In the genomic region with DNA sequence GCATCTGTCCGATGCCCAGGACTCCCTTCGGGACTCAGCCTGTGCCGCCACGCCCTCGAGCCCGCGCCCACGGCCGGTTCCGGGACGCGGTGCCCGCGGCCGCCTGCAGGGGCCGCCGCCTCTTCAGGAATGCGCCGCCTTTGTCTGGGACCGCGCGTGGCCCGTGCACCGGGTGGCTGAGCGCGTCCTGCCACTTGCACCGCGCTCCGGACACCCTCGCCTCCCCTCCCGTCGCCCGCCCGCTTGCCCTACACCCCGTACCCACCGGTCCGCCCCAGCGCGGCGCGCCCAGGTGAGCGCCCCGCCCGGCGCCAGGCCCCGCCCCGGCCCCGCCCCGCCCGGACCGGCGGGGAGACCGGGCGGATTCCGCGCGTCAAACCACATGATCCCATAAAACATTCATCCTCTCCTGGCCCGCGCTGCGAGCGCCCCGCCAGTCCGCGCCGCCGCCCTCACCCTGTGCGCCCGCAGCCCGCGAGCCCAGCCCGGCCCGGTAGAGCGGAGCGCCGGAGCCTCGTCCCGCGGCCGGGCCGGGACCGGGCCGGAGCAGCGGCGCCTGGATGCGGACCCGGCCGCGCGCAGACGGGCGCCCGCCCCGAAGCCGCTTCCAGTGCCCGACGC, we compare ENCODE assay signal across 8 mouse cellular contexts. TPM values are rescaled to one million over a fixed set of nuclear protein-coding genes. Genes with fewer than 3 reads are reported as not detected.
A peak's percentile ranks its signal among the peaks of the same experiment; 100 is the strongest.
DNase-seq lines count a peak whose midpoint lies in the region; ATAC-seq and TF ChIP-seq lines count a peak whose summit lies in the region.

A gene (plus strand): TSS at position 402 of the 621 bp plus-strand sequence.

- no peaks in the 10 kb centered on the region for H3K79me2 ChIP-seq in MEL (ENCODE audit: control insufficient read depth, insufficient read depth, low read length, poor library complexity)

- H3K27me3 ChIP-seq in MEL (ENCODE audit: control insufficient read depth in 1 of 2, insufficient read depth in 2 of 2, low read length in 2 of 2): peaks cover 0 to 3% of the 10 kb centered on the region in 2 experiments; a peak in 1 of 4 replicates
- H3K27me3 ChIP-seq in forebrain, embryonic 10.5 days (ENCODE audit: poor library complexity, severe bottlenecking): peaks cover 89% of the 10 kb centered on the region
- peaks cover 32% of the 10 kb centered on the region for H3K27me3 ChIP-seq in hindbrain, embryonic 11.5 days (ENCODE audit: control insufficient read depth, insufficient read depth, low read length)

- peak within 1 kb of the TSS; percentile 99 for H3K4me2 ChIP-seq in hindbrain, embryonic 11.5 days (replicated peaks; ENCODE audit: low read depth, low read length)

- H3K4me3 ChIP-seq in MEL (ENCODE audit: control insufficient read depth in 1 of 2, insufficient read depth in 1 of 2, low read depth in 2 of 2, low read length in 2 of 2): no peak within 1 kb of the TSS
- peak within 1 kb of the TSS; percentile 55 for H3K4me3 ChIP-seq in bone marrow macrophage, adult 2 months (ENCODE audit: insufficient read depth, low read length)
- peak within 1 kb of the TSS; percentile 78 for H3K4me3 ChIP-seq in forebrain, embryonic 10.5 days
- peak within 1 kb of the TSS; percentile 54 for H3K4me3 ChIP-seq in hindbrain, embryonic 11.5 days (ENCODE audit: low read depth, low read length)

- no peak for TF ChIP-seq POLR2A in MEL (IDR thresholded peaks at IDR 0.05; ENCODE audit: control insufficient read depth in 1 of 2, insufficient read depth in 1 of 2, low read depth in 1 of 2, low read length in 2 of 2, poor library complexity in 1 of 2)
- no peak for TF ChIP-seq POLR2A in bone marrow macrophage, adult 2 months (IDR thresholded peaks at IDR 0.05; ENCODE audit: borderline replicate concordance, low read depth, low read length)

- H3K36me3 ChIP-seq in MEL (ENCODE audit: control insufficient read depth in 1 of 2, insufficient read depth in 2 of 2, low read length in 2 of 2): no peaks in the 10 kb centered on the region; a peak in 1 of 4 replicates
- no peaks in the 10 kb centered on the region for H3K36me3 ChIP-seq in forebrain, embryonic 10.5 days (replicated peaks)
- H3K36me3 ChIP-seq in hindbrain, embryonic 11.5 days (ENCODE audit: control insufficient read depth, insufficient read depth, low read length): no peaks in the 10 kb centered on the region

- TF ChIP-seq CTCF in MEL (IDR thresholded peaks at IDR 0.05 in 2 of 3, conservative IDR thresholded peaks at IDR 0.05 in 1 of 3; ENCODE audit: control insufficient read depth in 1 of 3, insufficient read depth in 1 of 3, low read depth in 2 of 3, low read length in 3 of 3, poor library complexity in 1 of 3, severe bottlenecking in 1 of 3): peak in 2 of 3 experiments; percentile 38 to 48; a peak in 4 of 6 replicates
- TF ChIP-seq CTCF in bone marrow macrophage, adult 2 months (IDR thresholded peaks at IDR 0.05; ENCODE audit: low read depth, low read length): no peak

- no peak for TF ChIP-seq EP300 in MEL (IDR thresholded peaks at IDR 0.05; ENCODE audit: low read depth in 1 of 2, low read length in 2 of 2)

- 0 out of 4 replicates have a peak, but pooled peaks cover 0 to 2% of the 10 kb centered on the region in 2 experiments for H3K4me1 ChIP-seq in MEL (ENCODE audit: control insufficient read depth in 1 of 2, insufficient read depth in 2 of 2, low read length in 2 of 2)
- peaks cover 16% of the 10 kb centered on the region for H3K4me1 ChIP-seq in bone marrow macrophage, adult 2 months (ENCODE audit: control insufficient read depth, insufficient read depth, low read length)
- peaks cover 18% of the 10 kb centered on the region for H3K4me1 ChIP-seq in forebrain, embryonic 10.5 days
- peaks cover 6% of the 10 kb centered on the region; the same call in 1 of the 2 replicates for H3K4me1 ChIP-seq in hindbrain, embryonic 11.5 days (replicated peaks; ENCODE audit: control insufficient read depth, insufficient read depth, low read length)

- DNase-seq in MEL (ENCODE audit: low read depth, low spot score): no peak
- DNase-seq in forebrain, embryonic 10.5 days (ENCODE audit: extremely low spot score, low spot score): peak; percentile 62
- peak; percentile 81 for DNase-seq in hindbrain, embryonic 11.5 days (ENCODE audit: low spot score)
- DNase-seq in layer of hippocampus, postnatal 25 days (ENCODE audit: extremely low spot score in 1 of 2, low spot score in 1 of 2): peak; percentile 59 to 65
- peak; percentile 24 for DNase-seq in lung, postnatal 25 days (ENCODE audit: low spot score)
- DNase-seq in right cerebral cortex, postnatal 10 days (ENCODE audit: low spot score in 2 of 2): peak; percentile 64 to 72

- H3K27ac ChIP-seq in MEL (ENCODE audit: control insufficient read depth, low read depth, low read length): no peak within 1 kb of the TSS
- H3K27ac ChIP-seq in bone marrow macrophage, adult 2 months (ENCODE audit: insufficient read depth, low read depth, low read length): no peak within 1 kb of the TSS
- peak within 1 kb of the TSS; percentile 85 for H3K27ac ChIP-seq in forebrain, embryonic 10.5 days
- H3K27ac ChIP-seq in hindbrain, embryonic 11.5 days (ENCODE audit: low read depth, low read length): peak within 1 kb of the TSS; percentile 45; the same call in 1 of the 2 replicates

- peak; percentile 40 for TF ChIP-seq RAD21 in MEL (IDR thresholded peaks at IDR 0.05; ENCODE audit: low read depth, low read length)

- H3K9ac ChIP-seq in MEL (ENCODE audit: control insufficient read depth, low read depth, low read length, poor library complexity, severe bottlenecking): no peak within 1 kb of the TSS
- peak within 1 kb of the TSS; percentile 79 for H3K9ac ChIP-seq in hindbrain, embryonic 11.5 days (ENCODE audit: low read depth, low read length)

- H3K9me3 ChIP-seq in MEL (replicated peaks; ENCODE audit: insufficient read depth, low read length): no peaks in the 10 kb centered on the region
- no peaks in the 10 kb centered on the region for H3K9me3 ChIP-seq in forebrain, embryonic 10.5 days
- no peaks in the 10 kb centered on the region for H3K9me3 ChIP-seq in hindbrain, embryonic 11.5 days (ENCODE audit: control insufficient read depth, low read length)

- under 1% methylated on average over 91 of the region's 96 CpGs for WGBS in forebrain, embryonic 10.5 days
- 2% methylated on average over 49 of the region's 96 CpGs for WGBS in hindbrain, embryonic 11.5 days

- ATAC-seq in hindbrain, embryonic 11.5 days (ENCODE audit: low FRiP score): peak; percentile 81
- ATAC-seq in inflammation-experienced regulatory T-cells, adult 6 months: no peak

TF ChIP-seq in MEL, 35 proteins besides CTCF, POLR2A, EP300 and RAD21:
- TF ChIP-seq USF1 (IDR thresholded peaks at IDR 0.05; ENCODE audit: low read depth, low read length): no peak
- no peak for TF ChIP-seq TAL1 (IDR thresholded peaks at IDR 0.05; ENCODE audit: low read length)
- peak; percentile 31; the same call in 1 of the 2 replicates for TF ChIP-seq SMC3 (IDR thresholded peaks at IDR 0.05; ENCODE audit: low read depth, low read length)
- no peak for TF ChIP-seq TBP (IDR thresholded peaks at IDR 0.05; ENCODE audit: low read depth, low read length)

RNA-seq across cellular contexts. Expression of the gene that starts here (rescaled TPM):
- 0.10 TPM in 1 of 2 replicates, not detected in the other for total RNA-seq in MEL (2012; rRNA removed)
- under 1 TPM in 1 of 2 experiments, not detected in 1; 0.04 TPM for polyA plus RNA-seq in MEL (2012; ENCODE audit: insufficient read depth in 1 of 2, insufficient read length in 2 of 2, low read depth in 1 of 2, low replicate concordance in 2 of 2, missing spikeins in 1 of 2)
- not detected in 2 replicates for polyA plus RNA-seq in bone marrow macrophage, adult 2 months (2012; ENCODE audit: insufficient read depth, insufficient read length, missing spikeins)
- polyA plus RNA-seq in forebrain, embryonic 10.5 days (2016; fragmentation: Nextera tagmentation; extraction: Ambion mirVana): 0.87 and 1.2 TPM in 2 replicates
- polyA plus RNA-seq in hindbrain, embryonic 11.5 days (2014; fragmentation: Nextera tagmentation; extraction: Ambion mirVana): 3.3 and 3.4 TPM in 2 replicates
- total RNA-seq in layer of hippocampus, postnatal 25 days (2021): 100 to 1,000 TPM; 102 to 111 TPM
- not detected for polyA plus RNA-seq in inflammation-experienced regulatory T-cells, adult 6 months (2017; shearing (Covaris generic))

Comparison
In these comparisons a context has a peak if more than half of its experiments do, and no peak if none do; other contexts are left out.
1. RNA of the gene that starts here (total RNA-seq): 102 to 111 TPM in layer of hippocampus, postnatal 25 days; 0.10 TPM in MEL; every median in the first group is over 10 times any median in the second.
2. H3K27ac ChIP-seq: peak in forebrain, embryonic 10.5 days (single experiment) and hindbrain, embryonic 11.5 days (single experiment); none in MEL (single experiment) and bone marrow macrophage, adult 2 months (single experiment).
3. H3K4me3 ChIP-seq: peak in bone marrow macrophage, adult 2 months (single experiment), forebrain, embryonic 10.5 days (single experiment) and hindbrain, embryonic 11.5 days (single experiment); none in MEL (0 of 2).